Mouse (Mus musculus) midbrain, postnatal 0 days (tissue): ENCODE data around the gene C2cd4a. TPM values are rescaled to one million over a fixed set of nuclear protein-coding genes. Genes with fewer than 3 reads are reported as not detected.
A peak's percentile ranks its signal among the peaks of the same experiment; 100 is the strongest.

Experiments
- ATAC-seq: fragments of 200-750 bp; cut with Nextera tagmentation; 2 replicates; pipeline ENCODE4 v1.8.0; 2017; ENCODE audit warnings: moderate number of reproducible peaks, mild to moderate bottlenecking, moderate TSS enrichment, moderate library complexity; ENCODE audit not compliant: low FRiP score
- DNase-seq: peaks from one replicate; pipeline ENCODE4 v3.0.0-alpha.2; 2015; ENCODE audit warnings: low spot score
- H3K27ac ChIP-seq: fragments of 300-500 bp; sonication (generic); 2 replicates; pipeline ENCODE4 v1.5.1; 2014; ENCODE audit warnings: low read depth, mild to moderate bottlenecking, low read length, mixed read lengths
- H3K27me3 ChIP-seq: fragments of 300-500 bp; sonication (generic); 2 replicates; pipeline ENCODE4 v1.6.1; 2014; ENCODE audit warnings: low read length, control low read depth, mixed read lengths; ENCODE audit not compliant: insufficient read depth
- H3K36me3 ChIP-seq: fragments of 300-500 bp; sonication (generic); 2 replicates; pipeline ENCODE4 v1.6.1; 2014; ENCODE audit warnings: low read length, control low read depth, mixed read lengths; ENCODE audit not compliant: insufficient read depth
- H3K4me1 ChIP-seq: fragments of 300-500 bp; sonication (generic); 2 replicates; pipeline ENCODE4 v1.6.1; 2014; ENCODE audit warnings: mild to moderate bottlenecking, control low read depth, antibody characterized with exemption, low read length, mixed read lengths; ENCODE audit not compliant: insufficient read depth
- H3K4me2 ChIP-seq: fragments of 300-500 bp; sonication (generic); 2 replicates; pipeline ENCODE4 v1.6.1; 2014; ENCODE audit warnings: low read depth, mild to moderate bottlenecking, low read length, mixed read lengths; ENCODE audit not compliant: poor library complexity, severe bottlenecking
- H3K4me3 ChIP-seq: fragments of 300-500 bp; sonication (generic); 2 replicates; pipeline ENCODE4 v1.5.1; 2014; ENCODE audit warnings: low read depth, mild to moderate bottlenecking, low read length, moderate library complexity
- H3K9ac ChIP-seq: fragments of 300-500 bp; sonication (generic); replicated peaks from 2 replicates; pipeline ENCODE4 v1.6.1; 2014; ENCODE audit warnings: mild to moderate bottlenecking, low read length, moderate library complexity, mixed read lengths; ENCODE audit not compliant: poor library complexity, severe bottlenecking
- H3K9me3 ChIP-seq: fragments of 300-500 bp; sonication (generic); 2 replicates; pipeline ENCODE4 v1.6.1; 2016; ENCODE audit warnings: low read length, control low read depth
- CTCF ChIP-seq: IDR thresholded peaks from 2 replicates; pipeline ENCODE4 v1.5.1; 2016; ENCODE audit warnings: antibody characterized with exemption, mild to moderate bottlenecking
- WGBS: fragments of 180-500 bp; shearing (Covaris S2); extraction: QIAGEN DNeasy Blood & Tissue Kit; methylation state at CpG from one replicate; pipeline ENCODE4 v1.1.7; 2014; 5-methylcytosine and 5-hydroxymethylcytosine counted together
- polyA plus RNA-seq: library from polyadenylated mRNA; unstranded; fragments of >200 nt; fragmentation: Nextera tagmentation; extraction: Ambion mirVana; gene quantifications from 2 replicates; pipeline ENCODE4 v1.2.1, GENCODE M21; 2015
- total RNA-seq: library from RNA; depleted of rRNA; stranded (reverse); fragments of >200 nt; gene quantifications from 2 replicates; pipeline ENCODE4 v1.2.3, GENCODE M21; 2014

The C2cd4a gene
- total and polyA plus RNA-seq, 2 experiments from 2014 or later: 0.68 to 0.71 TPM

DNA sequence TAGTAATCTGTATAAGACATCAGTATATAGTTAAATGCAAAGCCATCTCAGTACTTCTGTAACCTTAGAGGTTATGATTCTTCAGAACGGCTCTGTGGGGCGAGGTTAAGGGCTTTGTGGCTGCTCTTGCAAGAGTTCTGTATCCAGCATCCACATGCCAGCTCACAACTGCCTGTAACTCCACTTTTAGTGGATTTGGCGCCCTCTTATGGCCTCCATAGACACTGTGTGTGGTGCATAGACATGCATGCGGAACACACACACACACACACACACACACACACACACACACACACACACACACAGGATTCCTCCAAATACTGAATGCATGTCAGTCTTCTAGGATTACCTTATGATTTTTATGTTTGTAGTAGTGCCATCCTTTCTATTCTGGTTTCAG, 19.0 kb upstream of the C2cd4a start:
- 85% methylated on average over 4 of the region's 4 CpGs for WGBS
- peak; percentile 53 for TF ChIP-seq CTCF
- Histone ChIP-seq H3K36me3 (peaks cover 4% of the 10 kb centered on the region; the same call in 1 of the 2 replicates), H3K4me1 (no peaks in the 10 kb centered on the region), H3K27ac (no peak overlapping the region), H3K9me3 (no peaks in the 10 kb centered on the region), H3K4me3 (no peak overlapping the region), H3K4me2 (no peak overlapping the region), H3K27me3 (no peaks in the 10 kb centered on the region), H3K9ac (no peak overlapping the region)
- DNase-seq: no peak
- ATAC-seq: no peak

DNA sequence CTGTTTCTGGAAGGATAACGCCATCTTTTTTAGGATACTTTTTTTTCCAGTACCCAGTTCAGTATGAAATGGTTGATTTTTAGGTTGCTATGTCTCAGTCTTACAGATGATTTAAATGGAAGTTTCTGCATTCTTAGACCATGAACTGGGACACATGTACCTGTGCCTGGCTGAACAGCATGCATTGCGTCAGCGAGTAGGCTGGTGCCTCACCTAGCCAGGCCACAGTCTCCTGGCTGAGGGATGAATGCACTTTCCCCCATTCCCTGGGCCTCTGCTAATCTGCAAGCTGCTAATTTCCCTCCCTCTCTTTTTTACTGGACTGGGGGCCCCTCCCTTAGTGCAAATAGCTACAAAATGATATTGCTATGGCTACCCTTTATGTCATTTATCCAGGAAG, 17.7 kb upstream of the C2cd4a start:
- 94% methylated on average over 3 of the region's 3 CpGs for WGBS

DNA sequence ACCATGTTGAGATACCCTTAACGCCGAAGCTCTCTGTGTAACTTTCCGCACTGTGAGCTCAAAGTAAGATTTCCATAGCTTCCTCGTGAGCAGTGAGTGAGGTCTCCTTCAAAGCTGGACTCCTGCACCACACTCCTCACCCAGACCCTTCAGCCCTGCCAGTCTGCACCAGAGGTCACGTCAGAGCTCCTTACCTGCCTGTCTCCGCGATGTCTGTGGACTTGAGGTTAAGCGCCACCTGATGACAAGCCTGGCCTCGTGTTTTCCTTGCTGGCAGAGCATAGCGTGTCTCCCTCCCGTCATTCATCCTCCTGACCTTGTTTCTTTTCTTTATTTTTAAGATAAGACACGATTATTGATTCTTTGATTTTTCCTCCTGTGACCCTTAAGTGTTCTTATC, 17.3 kb upstream of the C2cd4a start:
- WGBS: 86% methylated on average over 12 of the region's 12 CpGs
- Histone ChIP-seq H3K4me3 (no peak overlapping the region), H3K9ac (no peak overlapping the region), H3K4me2 (no peak overlapping the region), H3K27me3 (no peaks in the 10 kb centered on the region), H3K9me3 (no peaks in the 10 kb centered on the region), H3K27ac (no peak overlapping the region), H3K4me1 (no peaks in the 10 kb centered on the region), H3K36me3 (no peaks in the 10 kb centered on the region)
- ATAC-seq: no peak
- no peak for TF ChIP-seq CTCF
- no peak for DNase-seq

More for the DNA sequence above, 17.7 kb upstream of the C2cd4a start:
- H3K4me2 ChIP-seq: no peak overlapping the region
- H3K4me1 ChIP-seq: no peaks in the 10 kb centered on the region
- TF ChIP-seq CTCF: no peak
- DNase-seq (no peak), ATAC-seq (no peak)
- H3K4me3 ChIP-seq: no peak overlapping the region
- no peaks in the 10 kb centered on the region for H3K27me3 ChIP-seq
- H3K9me3 ChIP-seq: no peaks in the 10 kb centered on the region
- no peak overlapping the region for H3K9ac ChIP-seq
- no peak overlapping the region for H3K27ac ChIP-seq
- H3K36me3 ChIP-seq: peaks cover 2% of the 10 kb centered on the region; the same call in 1 of the 2 replicates

GRCm38 (mm10) chr9:67847606-67848005, 15.5 kb upstream of the C2cd4a start:
- no peak for ATAC-seq
- no peaks in the 10 kb centered on the region for H3K36me3 ChIP-seq
- WGBS: 93% methylated on average over 3 of the region's 3 CpGs
- no peaks in the 10 kb centered on the region for H3K27me3 ChIP-seq
- H3K4me3 ChIP-seq: no peak overlapping the region
- no peaks in the 10 kb centered on the region for H3K9me3 ChIP-seq
- H3K4me2 ChIP-seq: no peak overlapping the region
- no peak overlapping the region for H3K9ac ChIP-seq
- no peak overlapping the region for H3K27ac ChIP-seq
- no peak for TF ChIP-seq CTCF
- no peaks in the 10 kb centered on the region for H3K4me1 ChIP-seq
- no peak for DNase-seq

DNA sequence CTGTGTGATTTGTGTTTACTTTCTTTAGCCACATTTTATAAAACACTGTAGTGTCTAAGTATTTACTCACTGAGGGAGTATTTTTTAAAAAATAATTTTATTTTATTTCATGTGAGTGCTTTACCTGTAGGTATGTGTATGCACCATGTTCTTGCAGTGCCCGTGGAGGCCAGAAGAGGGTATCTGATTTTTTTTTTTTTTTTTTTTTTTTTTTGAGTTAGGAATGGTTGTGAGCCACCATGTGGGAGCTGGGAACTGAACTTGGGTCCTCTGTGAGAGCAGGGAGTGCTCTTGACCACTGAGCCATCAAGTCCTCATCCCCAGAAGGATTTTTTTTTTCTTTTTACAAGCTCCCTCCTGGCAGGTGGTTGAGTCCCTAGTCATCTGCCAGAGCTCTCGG, 14.0 kb upstream of the C2cd4a start:
- no peak overlapping the region for H3K4me3 ChIP-seq
- no peak for TF ChIP-seq CTCF
- H3K27me3 ChIP-seq: no peaks in the 10 kb centered on the region
- no peak for ATAC-seq
- H3K9me3 ChIP-seq: no peaks in the 10 kb centered on the region
- no peak overlapping the region for H3K27ac ChIP-seq
- 93% methylated on average over 2 of the region's 2 CpGs for WGBS
- no peak overlapping the region for H3K4me2 ChIP-seq
- H3K36me3 ChIP-seq: no peaks in the 10 kb centered on the region
- no peak overlapping the region for H3K9ac ChIP-seq
- DNase-seq: no peak
- H3K4me1 ChIP-seq: no peaks in the 10 kb centered on the region

DNA sequence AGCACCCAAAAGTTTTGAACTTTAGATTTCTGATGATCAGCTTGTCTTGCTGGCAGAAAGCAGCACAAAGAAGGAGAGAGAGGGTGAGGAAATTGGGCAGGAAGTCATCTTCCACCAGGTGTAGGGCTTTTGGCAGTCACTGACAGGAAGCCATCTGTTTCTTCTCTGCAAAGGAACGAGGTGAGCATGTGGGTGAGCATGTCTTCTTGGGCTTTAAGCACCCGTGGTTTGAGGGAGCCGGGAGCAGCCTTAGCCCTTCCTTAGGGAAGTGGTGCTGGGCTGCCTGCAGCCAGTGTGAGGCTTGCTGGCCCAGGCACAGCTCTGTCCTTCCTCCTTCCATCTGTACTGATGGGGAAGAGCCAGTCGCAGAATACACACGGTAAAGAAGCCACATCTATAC, 13.5 kb upstream of the C2cd4a start:
- no peak overlapping the region for H3K27ac ChIP-seq
- DNase-seq (no peak), ATAC-seq (no peak)
- no peak for TF ChIP-seq CTCF
- H3K4me3 ChIP-seq: no peak overlapping the region
- H3K9me3 ChIP-seq: no peaks in the 10 kb centered on the region
- H3K9ac ChIP-seq: no peak overlapping the region
- H3K27me3 ChIP-seq: no peaks in the 10 kb centered on the region
- WGBS: 76% methylated on average over 5 of the region's 5 CpGs
- H3K4me1 ChIP-seq: 0 out of 2 replicates have a peak, but pooled peaks cover 3% of the 10 kb centered on the region
- H3K36me3 ChIP-seq: no peaks in the 10 kb centered on the region
- no peak overlapping the region for H3K4me2 ChIP-seq
